Mouse (Mus musculus) erythroblast, embryonic 14.5 days (primary cell): ENCODE measurements around the gene Immp2l.

Experiments
- GATA1 ChIP-seq: IDR thresholded peaks from 2 replicates; pipeline ENCODE4 v1.6.1; 2012; ENCODE audit warnings: low read length, inconsistent platforms, mixed read lengths
- TAL1 ChIP-seq: IDR thresholded peaks from 3 replicates; pipeline ENCODE4 v1.6.1; 2012; ENCODE audit warnings: low read length, inconsistent platforms, mixed read lengths

DNA sequence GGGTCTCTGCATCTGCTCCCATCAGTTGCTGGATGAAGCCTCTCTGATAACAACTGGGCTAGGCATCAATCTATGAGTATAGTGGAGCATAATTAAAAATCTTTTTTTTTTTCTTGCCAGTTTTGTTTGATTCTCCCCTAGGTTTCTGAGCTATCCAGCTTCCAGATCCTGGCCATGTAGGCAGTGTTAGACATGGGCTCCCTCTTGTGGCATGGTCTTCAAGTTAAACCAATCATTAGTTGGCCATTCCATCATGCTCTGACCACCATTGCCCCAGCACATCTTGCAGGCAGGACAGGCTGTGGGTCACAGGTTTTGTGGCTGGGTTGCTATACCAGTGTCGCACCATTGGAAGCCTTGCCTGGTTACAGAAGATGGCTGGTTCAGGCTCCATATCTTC, 656.3 kb downstream of the Immp2l start:
- TF ChIP-seq GATA1, result no peak
- TF ChIP-seq TAL1, result no peak
